Mouse (Mus musculus): ENCODE data around the gene Gm10073. TPM values are rescaled to one million over a fixed set of nuclear protein-coding genes. Genes with fewer than 3 reads are reported as not detected.

Gene Gm10073
- total and polyA plus RNA-seq, 3 experiments = 21.6 to 224 (median 117) TPM

DNA sequence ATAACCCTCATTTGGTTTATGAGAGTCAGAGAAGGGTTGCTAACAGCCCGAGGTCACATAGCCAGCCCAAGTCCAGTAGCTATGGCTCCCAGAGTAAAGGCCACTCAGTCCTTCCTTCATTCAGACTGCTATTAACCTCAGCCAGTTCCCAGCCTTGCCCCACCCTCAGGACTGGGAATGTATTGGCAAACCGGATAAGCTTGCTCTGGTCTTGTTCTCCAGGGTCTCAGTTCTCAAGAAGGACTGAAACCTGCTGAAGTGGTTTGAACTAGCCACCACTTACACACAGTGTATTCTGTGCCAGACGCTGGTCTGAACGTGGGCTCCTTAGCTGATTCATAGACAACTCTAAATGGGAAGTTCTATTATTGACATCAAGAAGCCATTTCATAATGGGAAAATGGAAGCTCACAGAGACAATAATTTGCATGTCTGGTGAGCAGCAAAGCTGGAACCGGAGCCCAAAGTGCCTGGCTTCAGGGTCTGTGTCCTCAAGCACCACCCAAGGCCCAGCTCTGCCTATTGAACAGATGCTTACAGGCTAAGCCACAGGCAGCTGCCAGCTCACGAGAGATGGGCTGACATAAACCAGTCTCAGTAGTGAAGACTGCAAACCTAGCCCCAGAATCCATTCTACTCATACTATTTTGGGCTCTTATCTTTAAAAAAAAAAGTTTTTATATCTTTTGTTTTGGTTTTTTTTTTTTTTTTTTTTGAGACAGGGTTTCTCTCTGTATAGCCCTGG, 8.3 kb upstream of the Gm10073 start:
- H3K27ac ChIP-seq (ENCODE audit: insufficient read depth, low read depth) = no peak overlapping the region
- in situ Hi-C loops (cut with MboI; ENCODE audit: low pct_ligation_motif_present, low pct_unique_long_range_greater_than_20kb, low sequenced_read_pairs) = no loop called here
- H3K4me1 ChIP-seq (ENCODE audit: control insufficient read depth in 1 of 2, insufficient read depth in 2 of 2) = peaks cover 1 to 12% of the 10 kb centered on the region in 2 experiments; a peak in 3 of 4 replicates
- DNase-seq (ENCODE audit: extremely low read depth) = no peak
- H3K27me3 ChIP-seq (replicated peaks) = no peaks in the 10 kb centered on the region
- peaks cover 6% of the 10 kb centered on the region for H3K9me3 ChIP-seq (replicated peaks; ENCODE audit: low read length)
- no peak for TF ChIP-seq HCFC1 (IDR thresholded peaks at IDR 0.05; ENCODE audit: low read depth, low read length)
- no peak for TF ChIP-seq ZNF384 (IDR thresholded peaks at IDR 0.05; ENCODE audit: low read depth, low read length)
- no peak for TF ChIP-seq PAX5 (IDR thresholded peaks at IDR 0.05; ENCODE audit: low read length)
- no peak for TF ChIP-seq ZMIZ1 (IDR thresholded peaks at IDR 0.05; ENCODE audit: low read depth, low read length)
- TF ChIP-seq ZC3H11A (IDR thresholded peaks at IDR 0.05; ENCODE audit: low read depth, low read length) = no peak
- no peak for TF ChIP-seq GABPA (IDR thresholded peaks at IDR 0.05; ENCODE audit: insufficient replicate concordance, low read depth, low read length)
- TF ChIP-seq MAZ (IDR thresholded peaks at IDR 0.05; ENCODE audit: low read depth, low read length) = no peak
- TF ChIP-seq CHD1 (IDR thresholded peaks at IDR 0.05; ENCODE audit: low read depth, low read length) = no peak
- no peak for TF ChIP-seq JUND (conservative IDR thresholded peaks at IDR 0.05; ENCODE audit: low read depth, low read length)
- no peak for TF ChIP-seq MXI1 (IDR thresholded peaks at IDR 0.05; ENCODE audit: low read depth, low read length)
- TF ChIP-seq TBP (conservative IDR thresholded peaks at IDR 0.05; ENCODE audit: low read depth, low read length) = no peak
- TF ChIP-seq MAFK (IDR thresholded peaks at IDR 0.05; ENCODE audit: insufficient replicate concordance, low read length) = no peak
- no peak for TF ChIP-seq POLR2A (IDR thresholded peaks at IDR 0.05; ENCODE audit: low read depth, low read length)
- no peak for TF ChIP-seq RAD21 (IDR thresholded peaks at IDR 0.05; ENCODE audit: low read depth, low read length)
- no peak for TF ChIP-seq MAX (IDR thresholded peaks at IDR 0.05; ENCODE audit: low read length)
- TF ChIP-seq POLR2AphosphoS2 (IDR thresholded peaks at IDR 0.05; ENCODE audit: low read depth, low read length) = no peak
- no peak overlapping the region for H3K4me2 ChIP-seq (ENCODE audit: insufficient read depth, low read depth, poor library complexity, severe bottlenecking)
- dilution Hi-C loops (cut with MboI; ENCODE audit: extremely low pct_ligation_motif_present, extremely low pct_unique_long_range_greater_than_20kb, low sequenced_read_pairs) = no loop called here
- H3K79me2 ChIP-seq (replicated peaks; ENCODE audit: control insufficient read depth, extremely low read depth, insufficient read depth, poor library complexity, severe bottlenecking) = no peaks in the 10 kb centered on the region
- no peak overlapping the region for H3K4me3 ChIP-seq (replicated peaks in 1 of 3; ENCODE audit: low read depth in 2 of 3, low read length in 2 of 3, poor library complexity in 1 of 3)
- H3K9ac ChIP-seq (ENCODE audit: insufficient read depth, low read depth) = no peak overlapping the region
- H3K36me3 ChIP-seq (replicated peaks in 1 of 2; ENCODE audit: control insufficient read depth in 1 of 2, insufficient read depth in 1 of 2, low read length in 1 of 2) = no peaks in the 10 kb centered on the region

DNA sequence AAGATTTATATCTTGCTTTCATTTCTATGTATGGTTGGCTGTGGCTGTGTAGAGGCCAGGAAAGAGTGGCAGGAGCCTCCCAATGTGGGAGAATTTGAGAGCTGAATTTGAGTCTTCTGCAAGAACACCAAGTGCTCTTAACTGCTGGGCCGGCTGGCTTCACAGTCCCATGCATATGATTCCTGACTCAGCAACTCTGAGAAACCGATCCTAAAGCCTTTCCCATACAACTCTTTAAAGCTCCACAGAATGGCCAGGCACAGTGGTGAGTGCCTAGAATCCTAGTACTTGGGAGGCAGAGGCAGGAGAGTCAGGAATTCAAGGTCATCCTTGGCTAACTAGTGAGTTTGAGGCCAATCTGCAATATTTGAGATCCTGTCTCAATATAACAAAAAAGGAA, 6.2 kb upstream of the Gm10073 start:
- H3K36me3 ChIP-seq (replicated peaks in 1 of 2; ENCODE audit: control insufficient read depth in 1 of 2, insufficient read depth in 1 of 2, low read length in 1 of 2) = no peaks in the 10 kb centered on the region
- H3K4me1 ChIP-seq (ENCODE audit: control insufficient read depth in 1 of 2, insufficient read depth in 2 of 2) = peaks cover 3 to 23% of the 10 kb centered on the region in 2 experiments; a peak in 3 of 4 replicates
- no peak overlapping the region for H3K4me2 ChIP-seq (ENCODE audit: insufficient read depth, low read depth, poor library complexity, severe bottlenecking)
- dilution Hi-C loops (cut with MboI; ENCODE audit: extremely low pct_ligation_motif_present, extremely low pct_unique_long_range_greater_than_20kb, low sequenced_read_pairs) (no loop called here), in situ Hi-C loops (cut with MboI; ENCODE audit: low pct_ligation_motif_present, low pct_unique_long_range_greater_than_20kb, low sequenced_read_pairs) (no loop called here)
- no peak for TF ChIP-seq JUND (conservative IDR thresholded peaks at IDR 0.05; ENCODE audit: low read depth, low read length)
- no peak for TF ChIP-seq KAT2A (IDR thresholded peaks at IDR 0.05; ENCODE audit: insufficient replicate concordance, low read length)
- no peak for TF ChIP-seq E2F4 (IDR thresholded peaks at IDR 0.05; ENCODE audit: insufficient replicate concordance, low read depth, low read length)
- no peak for TF ChIP-seq USF2 (conservative IDR thresholded peaks at IDR 0.05; ENCODE audit: low read depth, low read length)
- TF ChIP-seq MAFK (IDR thresholded peaks at IDR 0.05; ENCODE audit: insufficient replicate concordance, low read length) = peak; percentile 64; the same call in 1 of the 2 replicates
- DNase-seq (ENCODE audit: extremely low read depth) = no peak
- no peaks in the 10 kb centered on the region for H3K27me3 ChIP-seq (replicated peaks)
- H3K9me3 ChIP-seq (replicated peaks; ENCODE audit: low read length) = peaks cover 6% of the 10 kb centered on the region
- H3K4me3 ChIP-seq (replicated peaks in 1 of 3; ENCODE audit: low read depth in 2 of 3, low read length in 2 of 3, poor library complexity in 1 of 3) = no peak overlapping the region
- H3K79me2 ChIP-seq (replicated peaks; ENCODE audit: control insufficient read depth, extremely low read depth, insufficient read depth, poor library complexity, severe bottlenecking) = no peaks in the 10 kb centered on the region
- H3K27ac ChIP-seq (ENCODE audit: insufficient read depth, low read depth) = no peak overlapping the region
- no peak overlapping the region for H3K9ac ChIP-seq (ENCODE audit: insufficient read depth, low read depth)
